Mouse (Mus musculus): ENCODE measurements around the gene Cemip. TPM values are rescaled to one million over a fixed set of nuclear protein-coding genes. Genes with fewer than 3 reads are reported as not detected.

Cemip gene
- total and polyA plus RNA-seq, 3 experiments = 0.12 to 0.14 TPM; not detected in 1

DNA sequence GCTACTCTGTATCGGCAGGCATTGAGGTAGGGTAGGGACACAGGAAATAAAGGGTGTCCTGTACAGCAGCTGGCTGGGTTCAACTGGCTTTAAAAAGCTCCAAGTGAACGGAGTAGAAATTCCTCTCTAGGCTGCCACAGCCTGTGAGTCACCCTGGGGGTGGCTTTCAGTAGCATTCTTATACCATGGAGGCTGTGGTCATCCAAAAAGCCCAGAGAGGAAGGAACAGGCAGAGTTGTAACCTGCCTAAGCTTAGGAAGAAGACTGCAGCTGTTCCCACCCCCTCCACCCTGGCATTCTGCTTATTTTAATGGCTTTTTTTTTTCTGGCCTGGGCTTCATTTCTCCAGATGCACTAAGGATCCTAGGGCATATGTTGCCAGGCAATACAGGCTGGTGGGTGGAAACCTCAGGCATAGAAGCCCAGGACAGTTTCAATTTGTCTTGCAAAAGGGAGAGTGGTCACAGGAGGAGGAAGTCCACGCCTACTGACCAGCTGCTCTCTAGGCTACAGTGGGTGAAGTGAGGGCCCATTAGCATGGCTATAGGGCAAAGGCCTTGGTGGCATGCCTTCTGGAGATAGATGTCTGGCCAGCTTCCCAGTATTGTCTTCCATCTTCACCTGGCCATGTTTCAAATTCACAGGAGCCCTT is 57.1 kb downstream of the Cemip start:
- intact Hi-C loops (cut with DNase I) = no loop called here
- no peaks in the 10 kb centered on the region for H3K36me3 ChIP-seq (ENCODE audit: control insufficient read depth, insufficient read depth, low read length)
- no peak for DNase-seq
- no peaks in the 10 kb centered on the region for H3K79me2 ChIP-seq (replicated peaks; ENCODE audit: control insufficient read depth, insufficient read depth, low read length)
- no peak overlapping the region for H3K4me3 ChIP-seq
- no peak overlapping the region for H3K9ac ChIP-seq (ENCODE audit: low read depth, low read length)
- peaks cover 2% of the 10 kb centered on the region; the same call in 1 of the 2 replicates for H3K4me1 ChIP-seq (ENCODE audit: control insufficient read depth, insufficient read depth, low read length)
- no peaks in the 10 kb centered on the region for H3K27me3 ChIP-seq (ENCODE audit: control insufficient read depth, insufficient read depth, low read length)
- no peak overlapping the region for H3K27ac ChIP-seq
- TF ChIP-seq CTCF (IDR thresholded peaks at IDR 0.05) (no peak), POLR2A (IDR thresholded peaks at IDR 0.05; ENCODE audit: insufficient read depth, low read depth, low read length) (no peak), EP300 (IDR thresholded peaks at IDR 0.05; ENCODE audit: insufficient read depth, low read depth, low read length) (no peak)
- 22% methylated on average over 3 of the region's 3 CpGs for WGBS

DNA sequence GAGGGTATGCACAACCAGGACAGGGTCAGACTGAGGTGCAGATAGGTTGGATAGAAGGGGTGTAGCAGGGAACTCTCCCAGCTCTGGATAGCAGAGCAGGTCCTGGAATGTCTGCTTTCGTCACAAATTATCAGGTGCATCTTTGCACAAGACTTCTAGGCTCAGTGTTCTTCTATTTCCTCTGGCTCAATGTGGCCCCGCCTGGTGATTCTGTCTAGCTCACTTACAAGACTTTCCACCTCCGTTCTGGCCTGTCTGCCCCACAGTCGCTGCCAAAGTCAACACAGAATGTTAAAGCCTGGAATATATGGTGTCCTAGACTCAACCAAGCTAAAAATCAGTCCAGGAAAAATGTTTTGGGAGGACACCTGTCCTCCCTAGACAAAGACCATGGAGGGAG is 57.9 kb downstream of the Cemip start:
- intact Hi-C loops (cut with DNase I) = no loop called here
- 27% methylated on average over 4 of the region's 4 CpGs for WGBS

DNA sequence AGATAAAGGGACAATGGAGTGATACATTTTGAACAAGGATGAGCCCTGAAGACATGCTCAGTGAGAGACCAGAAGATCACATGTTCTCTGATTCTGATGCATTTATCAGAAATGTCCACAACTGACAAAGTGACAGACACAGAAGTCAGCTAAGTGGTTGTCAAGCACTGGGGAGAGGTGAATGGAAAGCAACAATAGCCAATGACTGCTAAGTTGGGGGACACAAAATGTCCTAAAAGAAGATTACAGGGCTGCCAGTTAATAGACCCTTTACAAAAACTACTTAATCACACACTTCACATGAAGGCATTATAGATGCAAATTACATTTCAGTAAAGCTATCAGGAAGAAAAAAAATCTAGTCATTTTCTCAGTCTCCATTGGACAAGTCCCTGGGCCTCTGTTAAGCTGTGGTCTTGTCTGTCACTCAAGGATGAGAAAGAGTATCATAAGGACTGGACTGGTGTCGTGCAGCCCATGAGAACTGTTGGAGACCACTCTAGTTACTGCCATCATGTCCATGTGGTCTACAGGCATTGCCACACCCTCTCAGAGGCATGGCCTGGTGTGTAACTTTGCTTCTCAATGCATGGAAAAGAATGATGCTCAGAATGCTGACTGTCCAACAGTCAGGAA is 59.2 kb downstream of the Cemip start:
- TF ChIP-seq EP300 (IDR thresholded peaks at IDR 0.05; ENCODE audit: insufficient read depth, low read depth, low read length) (no peak), POLR2A (IDR thresholded peaks at IDR 0.05; ENCODE audit: insufficient read depth, low read depth, low read length) (no peak), CTCF (IDR thresholded peaks at IDR 0.05) (no peak)
- Histone ChIP-seq H3K27ac (no peak overlapping the region), H3K9ac (ENCODE audit: low read depth, low read length) (no peak overlapping the region), H3K79me2 (replicated peaks; ENCODE audit: control insufficient read depth, insufficient read depth, low read length) (no peaks in the 10 kb centered on the region), H3K27me3 (ENCODE audit: control insufficient read depth, insufficient read depth, low read length) (no peaks in the 10 kb centered on the region), H3K4me3 (no peak overlapping the region), H3K36me3 (ENCODE audit: control insufficient read depth, insufficient read depth, low read length) (no peaks in the 10 kb centered on the region), H3K4me1 (ENCODE audit: control insufficient read depth, insufficient read depth, low read length) (peaks cover 2% of the 10 kb centered on the region; the same call in 1 of the 2 replicates)
- no peak for DNase-seq
- 85% methylated on average over 1 of the region's 1 CpGs for WGBS
- intact Hi-C loops (cut with DNase I) = no loop called here

More for the DNA sequence above, 57.9 kb downstream of the Cemip start:
- H3K36me3 ChIP-seq (ENCODE audit: control insufficient read depth, insufficient read depth, low read length) = no peaks in the 10 kb centered on the region
- peak in 1 of 2 experiments; percentile 11 for DNase-seq
- H3K9ac ChIP-seq (ENCODE audit: low read depth, low read length) = no peak overlapping the region
- TF ChIP-seq POLR2A (IDR thresholded peaks at IDR 0.05; ENCODE audit: insufficient read depth, low read depth, low read length) = no peak
- no peak for TF ChIP-seq CTCF (IDR thresholded peaks at IDR 0.05)
- TF ChIP-seq EP300 (IDR thresholded peaks at IDR 0.05; ENCODE audit: insufficient read depth, low read depth, low read length) = no peak
- H3K79me2 ChIP-seq (replicated peaks; ENCODE audit: control insufficient read depth, insufficient read depth, low read length) = no peaks in the 10 kb centered on the region
- H3K4me1 ChIP-seq (ENCODE audit: control insufficient read depth, insufficient read depth, low read length) = peaks cover 2% of the 10 kb centered on the region; the same call in 1 of the 2 replicates
- no peak overlapping the region for H3K27ac ChIP-seq
- H3K4me3 ChIP-seq = no peak overlapping the region
- no peaks in the 10 kb centered on the region for H3K27me3 ChIP-seq (ENCODE audit: control insufficient read depth, insufficient read depth, low read length)

DNA sequence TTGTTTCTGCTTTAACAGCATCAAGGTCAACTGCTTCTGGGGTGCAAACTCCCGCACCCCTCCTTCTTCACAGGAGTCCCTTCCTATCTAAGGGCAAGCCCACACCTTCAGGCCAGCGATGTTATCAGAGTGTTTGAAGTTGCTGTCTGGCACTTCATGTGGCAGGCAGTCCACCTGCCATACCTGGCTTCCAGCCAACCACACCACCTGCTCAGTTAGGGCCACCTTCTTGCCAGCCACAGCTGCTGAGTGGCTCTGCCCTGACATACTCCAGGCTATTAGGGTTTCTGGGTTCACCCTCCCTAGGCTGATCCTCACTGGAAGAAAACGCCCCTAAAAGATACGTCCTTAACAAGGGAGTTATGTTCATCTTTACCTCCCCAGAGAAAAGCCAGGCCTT is 60.2 kb downstream of the Cemip start:
- no peaks in the 10 kb centered on the region for H3K36me3 ChIP-seq (ENCODE audit: control insufficient read depth, insufficient read depth, low read length)
- H3K4me1 ChIP-seq (ENCODE audit: control insufficient read depth, insufficient read depth, low read length) = peaks cover 2% of the 10 kb centered on the region; the same call in 1 of the 2 replicates
- WGBS = 85% methylated on average over 4 of the region's 4 CpGs
- H3K27me3 ChIP-seq (ENCODE audit: control insufficient read depth, insufficient read depth, low read length) = no peaks in the 10 kb centered on the region
- H3K79me2 ChIP-seq (replicated peaks; ENCODE audit: control insufficient read depth, insufficient read depth, low read length) = no peaks in the 10 kb centered on the region
- no peak overlapping the region for H3K9ac ChIP-seq (ENCODE audit: low read depth, low read length)
- no peak overlapping the region for H3K4me3 ChIP-seq
- intact Hi-C loops (cut with DNase I) = no loop called here
- no peak for DNase-seq
- no peak for TF ChIP-seq EP300 (IDR thresholded peaks at IDR 0.05; ENCODE audit: insufficient read depth, low read depth, low read length)
- TF ChIP-seq POLR2A (IDR thresholded peaks at IDR 0.05; ENCODE audit: insufficient read depth, low read depth, low read length) = no peak
- no peak for TF ChIP-seq CTCF (IDR thresholded peaks at IDR 0.05)
- no peak overlapping the region for H3K27ac ChIP-seq

DNA sequence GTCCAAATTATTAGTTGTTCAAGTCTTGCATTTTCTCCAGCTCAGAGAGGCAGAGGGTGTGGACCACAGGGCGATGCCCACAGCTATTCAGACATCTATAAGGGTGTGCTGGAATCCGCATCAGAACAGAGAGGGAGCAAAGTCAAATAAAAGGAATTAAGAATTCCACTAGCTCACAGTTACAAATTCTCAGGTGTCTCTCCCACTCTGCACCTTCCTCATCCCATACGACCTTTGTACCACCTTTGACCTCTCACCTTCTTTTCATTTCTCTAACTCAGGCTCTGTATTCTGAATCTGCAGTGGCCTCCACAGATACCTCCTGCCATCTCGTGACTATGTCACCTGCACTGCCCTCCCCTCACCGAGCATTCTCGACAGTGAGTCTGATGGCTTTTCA is 62.8 kb downstream of the Cemip start:
- H3K27ac ChIP-seq = no peak overlapping the region
- H3K36me3 ChIP-seq (ENCODE audit: control insufficient read depth, insufficient read depth, low read length) = no peaks in the 10 kb centered on the region
- DNase-seq = no peak
- H3K4me3 ChIP-seq = no peak overlapping the region
- 86% methylated on average over 6 of the region's 6 CpGs for WGBS
- no peak overlapping the region for H3K9ac ChIP-seq (ENCODE audit: low read depth, low read length)
- TF ChIP-seq EP300 (IDR thresholded peaks at IDR 0.05; ENCODE audit: insufficient read depth, low read depth, low read length) = no peak
- no peak for TF ChIP-seq CTCF (IDR thresholded peaks at IDR 0.05)
- TF ChIP-seq POLR2A (IDR thresholded peaks at IDR 0.05; ENCODE audit: insufficient read depth, low read depth, low read length) = no peak
- H3K4me1 ChIP-seq (ENCODE audit: control insufficient read depth, insufficient read depth, low read length) = no peaks in the 10 kb centered on the region
- no peaks in the 10 kb centered on the region for H3K79me2 ChIP-seq (replicated peaks; ENCODE audit: control insufficient read depth, insufficient read depth, low read length)
- intact Hi-C loops (cut with DNase I) = no loop called here
- H3K27me3 ChIP-seq (ENCODE audit: control insufficient read depth, insufficient read depth, low read length) = no peaks in the 10 kb centered on the region

DNA sequence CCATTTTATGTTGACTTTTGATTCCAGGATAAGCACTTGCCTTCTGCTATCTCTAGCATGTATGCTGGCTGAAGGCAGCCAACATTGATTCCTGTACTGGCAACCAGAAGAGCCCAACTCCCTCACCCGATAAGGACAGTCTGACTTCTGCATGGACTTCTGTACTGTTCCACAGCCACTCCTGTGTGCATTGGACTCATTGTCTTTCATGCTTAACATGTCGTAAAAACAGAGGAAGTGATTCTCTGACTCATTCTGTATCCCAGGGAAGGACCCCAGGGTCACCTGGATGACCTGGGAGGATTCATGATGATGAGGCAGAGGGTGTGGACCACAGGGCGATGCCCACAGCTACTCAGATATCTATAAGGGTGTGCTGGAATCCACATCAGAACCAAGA is 63.8 kb downstream of the Cemip start:
- intact Hi-C loops (cut with DNase I) = no loop called here
- 58% methylated on average over 3 of the region's 3 CpGs for WGBS
- no peaks in the 10 kb centered on the region for H3K79me2 ChIP-seq (replicated peaks; ENCODE audit: control insufficient read depth, insufficient read depth, low read length)
- no peak for DNase-seq
- peaks cover 2% of the 10 kb centered on the region for H3K4me1 ChIP-seq (ENCODE audit: control insufficient read depth, insufficient read depth, low read length)
- H3K27me3 ChIP-seq (ENCODE audit: control insufficient read depth, insufficient read depth, low read length) = no peaks in the 10 kb centered on the region
- H3K9ac ChIP-seq (ENCODE audit: low read depth, low read length) = no peak overlapping the region
- no peak overlapping the region for H3K4me3 ChIP-seq
- no peak for TF ChIP-seq CTCF (IDR thresholded peaks at IDR 0.05)
- no peak for TF ChIP-seq EP300 (IDR thresholded peaks at IDR 0.05; ENCODE audit: insufficient read depth, low read depth, low read length)
- no peak for TF ChIP-seq POLR2A (IDR thresholded peaks at IDR 0.05; ENCODE audit: insufficient read depth, low read depth, low read length)
- no peak overlapping the region for H3K27ac ChIP-seq
- no peaks in the 10 kb centered on the region for H3K36me3 ChIP-seq (ENCODE audit: control insufficient read depth, insufficient read depth, low read length)
